Mouse (Mus musculus) left cerebral cortex, adult 9 months (tissue): ENCODE results near the gene Scgb1b10.
"Not testable (repeated sequence)": the region's sequence is repeated elsewhere in the genome, so short reads cannot be mapped to it uniquely, and the experiment has no call there.

Source experiments
- DNase-seq, 2 experiments: peaks; one replicate each; pipeline ENCODE4 v3.0.0; 2022; ENCODE audit warnings: low spot score in 2 of 2

Gene Scgb1b10

GRCm38 (mm10) chr7:32100553-32100952, at the start of gene Scgb1b10:
Gene Scgb1b10 (plus strand): TSS chr7:32100853.
- not testable (repeated sequence) for DNase-seq
